Mouse (Mus musculus): ENCODE measurements around the gene Dennd4b.

Gene Dennd4b

DNA sequence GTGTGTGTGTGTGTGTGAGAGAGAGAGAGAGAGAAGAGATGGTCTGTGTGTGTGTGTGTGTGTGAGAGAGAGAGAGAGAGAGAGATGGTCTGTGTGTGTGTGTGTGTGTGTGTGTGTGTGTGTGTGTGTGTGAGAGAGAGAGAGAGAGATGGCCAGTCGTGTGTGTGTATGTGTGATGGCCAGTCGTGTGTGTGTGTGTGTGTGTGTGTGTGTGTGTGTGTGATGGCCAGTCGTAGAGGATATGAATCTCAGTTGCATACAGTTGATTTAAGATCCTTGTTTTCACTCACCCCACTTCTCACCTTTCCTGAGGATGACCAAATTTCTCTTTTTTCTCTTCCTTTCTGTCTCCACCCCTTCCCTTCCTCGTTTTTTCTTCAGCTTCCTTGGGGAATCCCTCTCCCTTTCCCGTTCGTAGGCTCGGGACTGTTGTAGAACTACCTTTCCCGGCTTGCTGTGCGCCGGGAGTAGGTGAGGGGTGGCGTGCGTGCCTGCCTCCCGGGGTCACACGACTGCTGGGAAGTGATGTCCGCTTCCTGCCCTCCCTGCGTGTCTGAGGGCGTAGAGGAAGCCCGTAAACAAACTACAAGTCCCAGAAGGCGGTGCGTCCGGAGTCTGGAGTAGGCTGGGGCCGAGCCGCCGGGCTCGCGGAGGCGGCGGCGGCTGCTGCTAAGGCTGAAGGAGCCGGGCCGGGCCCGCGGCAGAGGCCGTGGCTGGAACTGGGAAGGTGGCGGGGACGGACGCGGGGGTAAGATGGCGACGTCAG lies 11.1 kb upstream of the Dennd4b start, which contains the start of gene Crtc2:
Gene Crtc2 (plus strand): TSS at position 511 of the 766 bp plus-strand sequence.
- peak; percentile 98 for DNase-seq

DNA sequence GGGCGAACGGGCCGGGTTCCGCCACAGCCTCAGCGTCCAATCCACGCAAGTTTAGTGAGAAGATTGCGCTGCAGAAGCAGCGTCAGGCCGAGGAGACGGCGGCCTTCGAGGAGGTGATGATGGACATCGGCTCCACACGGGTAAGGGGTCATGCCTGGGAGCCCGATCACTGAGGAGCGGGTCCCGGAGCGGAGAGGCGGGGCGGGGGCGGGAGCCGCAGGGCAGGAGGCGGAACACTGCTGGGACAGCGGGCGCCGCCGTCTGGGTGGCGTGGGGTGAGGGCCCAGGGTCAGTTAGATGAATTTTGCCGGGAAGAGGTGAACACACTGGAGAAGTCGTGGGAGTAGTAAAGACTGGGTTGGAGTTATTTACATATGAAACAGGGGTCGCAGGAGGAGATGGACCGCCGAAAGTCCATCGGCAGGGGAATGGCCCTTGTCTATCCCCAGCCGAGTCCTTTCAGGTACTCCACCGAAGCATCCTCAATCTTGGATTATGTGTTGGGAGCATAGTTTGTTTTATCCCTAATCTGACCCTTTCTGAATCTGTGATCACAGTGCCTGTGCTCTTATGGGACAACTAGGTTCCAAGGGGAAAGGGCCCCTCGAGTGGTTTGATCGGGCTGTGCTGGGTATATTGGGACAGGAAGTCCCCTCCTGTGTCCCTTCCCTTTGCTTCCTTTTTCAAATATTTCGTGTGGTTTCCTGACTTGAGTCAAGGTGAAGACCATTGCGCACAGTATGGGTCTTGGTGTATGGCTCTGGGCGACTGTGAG lies 10.4 kb upstream of the Dennd4b start:
- DNase-seq: no peak

DNA sequence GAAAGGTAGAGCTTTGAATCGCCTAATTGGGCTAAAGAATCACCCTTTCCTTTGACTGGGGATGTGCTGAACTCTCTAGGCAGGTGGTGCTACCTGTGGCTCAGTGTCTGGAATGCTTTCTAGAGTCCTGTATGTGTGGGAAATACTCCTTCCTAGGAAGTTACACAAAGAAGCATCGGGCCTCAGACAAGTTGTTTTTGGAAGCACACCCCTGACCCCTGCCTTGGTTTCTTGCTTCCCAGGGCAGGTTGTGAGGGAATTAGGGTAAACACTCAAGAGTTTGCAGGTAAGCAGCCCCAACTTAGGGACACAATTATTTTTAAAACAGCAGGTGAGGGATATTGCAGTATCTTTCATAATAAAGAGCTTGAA lies 9.8 kb upstream of the Dennd4b start:
- peak; percentile 42 for DNase-seq

DNA sequence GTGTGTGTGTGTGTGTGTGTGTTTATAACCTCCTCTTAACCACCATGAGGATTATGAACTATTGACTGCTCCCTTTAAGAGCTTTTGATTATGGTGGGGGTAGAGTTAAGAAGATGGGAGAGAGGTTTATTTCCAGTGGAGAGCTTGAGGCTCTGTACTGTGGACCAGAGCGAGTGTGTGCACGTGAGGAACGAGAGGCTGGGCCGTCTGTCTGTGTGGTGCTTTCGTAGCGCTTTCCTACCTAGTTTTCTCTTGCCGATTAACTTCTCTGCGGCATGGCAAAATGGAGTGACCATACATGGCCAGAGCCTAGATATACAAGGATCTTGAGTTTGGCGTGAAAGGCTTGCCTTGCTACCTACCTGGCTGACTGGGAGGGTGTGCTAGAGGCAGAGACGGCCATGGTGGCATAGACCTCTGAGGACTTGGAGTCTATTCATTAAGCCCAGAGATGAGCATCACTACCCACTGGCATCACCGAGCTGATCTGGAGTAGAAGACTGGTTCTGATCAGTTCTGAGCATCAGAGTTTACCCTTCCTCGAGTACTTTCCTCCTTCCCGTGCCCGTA lies 9.1 kb upstream of the Dennd4b start:
- peak; percentile 40 for DNase-seq

- peak; percentile 96 for DNase-seq
These were observed 8.1 kb upstream of the Dennd4b start for GRCm38 (mm10) chr3:90256731-90257530.

DNA sequence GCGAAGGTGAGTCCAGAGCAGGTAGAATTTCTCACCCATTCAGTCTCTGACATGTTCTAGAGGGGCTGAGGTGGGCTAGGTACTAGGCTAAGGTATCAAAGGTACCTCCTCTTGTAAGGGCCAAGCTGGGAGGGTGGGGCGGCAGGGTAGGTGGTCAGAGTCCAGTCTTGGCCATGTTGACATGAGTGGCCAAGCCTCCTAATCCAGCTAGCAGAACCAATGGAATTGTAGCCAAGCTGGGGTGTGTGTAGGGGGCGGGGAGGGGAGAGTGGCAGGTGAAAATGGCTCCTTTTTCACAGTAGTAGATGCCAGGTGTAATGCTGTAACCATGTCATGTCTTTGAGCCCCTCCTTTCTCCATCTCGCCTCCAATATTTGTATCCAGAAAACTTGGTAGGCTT lies 6.5 kb upstream of the Dennd4b start:
- no peak for DNase-seq

DNA sequence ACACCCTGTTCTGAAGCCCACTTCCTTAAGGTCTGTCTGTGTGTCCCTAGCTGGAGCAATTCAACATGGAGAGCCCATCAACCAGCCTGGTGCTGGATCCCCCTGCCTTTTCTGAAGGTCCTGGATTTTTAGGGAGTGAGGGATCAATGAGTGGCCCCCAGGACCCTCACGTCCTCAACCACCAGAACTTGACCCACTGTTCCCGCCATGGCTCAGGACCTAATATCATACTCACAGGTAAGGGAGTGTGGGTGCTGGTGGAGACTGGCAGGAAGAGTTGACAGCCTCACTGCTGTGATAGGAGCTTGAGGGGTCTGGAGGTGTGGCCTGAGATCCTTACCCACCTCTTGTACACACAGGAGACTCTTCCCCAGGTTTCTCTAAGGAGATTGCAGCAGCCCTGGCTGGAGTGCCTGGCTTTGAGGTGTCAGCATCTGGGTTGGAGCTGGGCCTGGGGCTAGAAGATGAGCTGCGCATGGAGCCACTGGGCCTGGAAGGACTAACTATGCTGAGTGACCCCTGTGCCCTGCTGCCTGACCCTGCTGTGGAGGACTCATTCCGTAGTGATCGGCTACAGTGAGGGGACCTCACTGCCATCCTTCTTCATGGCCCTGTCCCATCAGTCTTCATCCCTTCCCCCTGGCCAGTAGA lies 1.7 kb upstream of the Dennd4b start:
- DNase-seq: peak; percentile 33

- no peak for DNase-seq
These were observed 325 bp upstream of the Dennd4b start for GRCm38 (mm10) chr3:90264687-90265033.

GRCm38 (mm10) chr3:90265932-90266741 lies 1.2 kb downstream of the Dennd4b start:
- peak; percentile 77 for DNase-seq

- peak; percentile 61 for DNase-seq
These were observed 2.2 kb downstream of the Dennd4b start for GRCm38 (mm10) chr3:90266901-90267775.

- peak; percentile 47 for DNase-seq
These were observed 3.2 kb downstream of the Dennd4b start for GRCm38 (mm10) chr3:90268190-90268589.

- no peak for DNase-seq
These were observed 4.0 kb downstream of the Dennd4b start for GRCm38 (mm10) chr3:90268971-90269370.

GRCm38 (mm10) chr3:90270784-90271183 lies 5.8 kb downstream of the Dennd4b start:
- no peak for DNase-seq

DNA sequence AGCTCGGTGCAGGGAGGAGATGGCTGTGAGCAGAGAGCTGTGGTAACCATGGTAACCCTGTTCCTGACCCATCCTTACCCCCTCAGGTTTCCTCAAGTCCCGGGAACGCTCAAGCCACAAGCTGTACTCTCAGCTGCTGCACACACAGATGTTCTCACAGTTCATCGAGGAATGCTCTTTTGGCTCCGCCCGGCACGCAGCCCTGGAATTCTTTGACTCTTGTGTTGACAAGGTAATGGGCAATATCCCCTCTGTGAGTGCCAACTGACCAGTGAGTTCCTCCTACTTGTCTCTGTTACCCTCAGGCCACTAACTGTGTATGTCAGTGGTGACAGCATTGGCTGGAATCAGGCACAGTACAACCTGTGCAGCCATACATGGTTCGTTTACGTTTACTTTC lies 7.2 kb downstream of the Dennd4b start:
- peak; percentile 29 for DNase-seq

GRCm38 (mm10) chr3:90273855-90274254 lies 8.9 kb downstream of the Dennd4b start:
- DNase-seq: peak; percentile 38

- DNase-seq: peak; percentile 86
These were observed 10.3 kb downstream of the Dennd4b start for GRCm38 (mm10) chr3:90275286-90275685.

DNA sequence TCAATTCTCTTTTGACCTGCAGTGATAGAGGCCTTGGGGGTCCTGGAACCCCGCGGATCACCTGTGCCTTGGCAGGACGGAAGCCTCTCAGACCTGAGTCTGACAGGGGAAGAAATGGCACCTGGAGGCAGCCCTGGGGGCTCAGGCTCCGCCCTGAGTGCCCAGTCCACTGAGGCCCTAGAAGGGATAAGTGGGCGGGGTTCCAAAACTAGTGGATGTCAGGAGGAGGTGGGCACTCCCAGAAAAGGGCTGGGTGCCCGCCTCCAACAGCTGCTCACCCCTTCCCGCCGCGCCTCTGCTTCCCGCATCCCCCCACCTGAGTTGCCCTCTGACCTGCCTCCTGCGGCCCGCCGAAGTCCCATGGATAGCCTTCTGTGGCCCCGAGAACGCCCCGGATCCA lies 11.9 kb downstream of the Dennd4b start:
- peak; percentile 71 for DNase-seq

GRCm38 (mm10) chr3:90277793-90278192 lies 12.8 kb downstream of the Dennd4b start:
- peak; percentile 95 for DNase-seq

- DNase-seq: peak; percentile 57
These were observed 13.2 kb downstream of the Dennd4b start for GRCm38 (mm10) chr3:90278211-90278610.

- DNase-seq: peak; percentile 47
These were observed 14.2 kb downstream of the Dennd4b start for GRCm38 (mm10) chr3:90279216-90279615.

DNA sequence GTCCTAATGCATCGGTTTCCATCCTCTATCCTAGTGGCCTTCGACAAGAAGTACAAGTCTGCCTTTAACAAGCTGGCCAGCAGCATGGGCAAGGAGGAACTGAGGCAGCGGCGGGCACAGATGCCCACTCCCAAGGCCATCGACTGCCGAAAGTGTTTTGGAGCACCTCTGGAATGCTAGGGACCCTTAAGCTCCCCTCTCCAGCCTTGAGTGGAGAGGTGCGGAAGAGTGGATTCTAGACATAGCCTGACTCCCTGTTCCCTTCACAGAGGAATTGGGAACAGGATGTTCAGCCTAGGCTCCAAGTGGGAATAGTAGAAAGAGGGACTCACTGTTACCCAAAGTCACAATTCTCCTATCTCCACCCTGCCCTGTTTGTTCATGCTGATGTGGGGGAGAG lies 14.8 kb downstream of the Dennd4b start:
- DNase-seq: peak; percentile 19
